Mouse (Mus musculus): ENCODE data around the gene Ntng1. TPM values are rescaled to one million over a fixed set of nuclear protein-coding genes. Genes with fewer than 3 reads are reported as not detected.
"Not testable (repeated sequence)": the region's sequence is repeated elsewhere in the genome, so short reads cannot be mapped to it uniquely, and the experiment has no call there.

Ntng1 gene
- polyA plus RNA-seq, 1 experiment from 2014 or later = 3.3 TPM

DNA sequence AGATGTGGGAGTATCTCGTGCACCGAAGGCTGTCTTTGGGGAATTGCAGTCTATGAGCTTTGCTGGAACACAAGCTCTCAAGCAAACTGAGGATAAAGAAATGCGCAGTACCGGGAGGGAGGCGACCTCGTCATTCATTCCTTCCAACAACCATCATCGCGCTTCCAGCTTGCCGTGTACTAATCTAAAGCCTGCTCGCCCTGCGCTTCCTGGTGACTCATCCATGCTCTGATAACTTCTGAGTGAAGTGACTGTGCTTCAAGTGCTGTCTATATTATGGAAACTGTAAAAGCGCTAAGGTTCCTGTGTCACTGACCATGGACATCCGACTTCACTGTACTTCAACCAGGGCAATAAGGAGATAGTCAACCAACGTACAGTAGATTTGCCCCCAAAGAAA lies 371.7 kb downstream of the Ntng1 start:
- H3K4me1 ChIP-seq = no peaks in the 10 kb centered on the region
- no peak overlapping the region for H3K4me3 ChIP-seq (replicated peaks)
- 91% methylated on average over 14 of the region's 14 CpGs for WGBS
- no peaks in the 10 kb centered on the region for H3K9me3 ChIP-seq (replicated peaks)
- H3K27ac ChIP-seq (replicated peaks) = no peak overlapping the region
- H3K9ac ChIP-seq = no peak overlapping the region
- no peaks in the 10 kb centered on the region for H3K27me3 ChIP-seq
- no peak overlapping the region for H3K4me2 ChIP-seq (replicated peaks)
- H3K36me3 ChIP-seq = no peaks in the 10 kb centered on the region
- ATAC-seq (ENCODE audit: insufficient number of reproducible peaks, low FRiP score, low TSS enrichment, low read depth) = no peak

DNA sequence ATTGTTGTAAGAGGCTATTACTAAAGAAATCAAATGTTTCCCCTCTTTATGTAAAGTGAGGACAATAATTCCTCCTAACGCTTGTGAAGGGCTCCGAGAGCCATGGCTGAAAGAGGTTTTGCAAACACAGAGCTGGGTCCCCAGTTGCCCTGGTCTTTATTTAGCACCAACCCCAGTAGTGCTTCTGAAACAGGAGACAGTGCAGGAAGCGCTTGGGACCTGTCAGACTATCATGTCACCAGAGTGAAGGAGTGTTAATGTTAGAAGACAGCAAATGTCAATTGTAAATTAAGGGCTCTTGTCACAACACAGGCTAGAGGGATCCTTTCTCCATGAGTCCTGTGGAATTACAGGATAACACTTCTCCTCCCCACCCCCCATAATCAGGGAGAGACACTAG lies 376.9 kb downstream of the Ntng1 start:
- Histone ChIP-seq H3K9ac (no peak overlapping the region), H3K27ac (replicated peaks) (no peak overlapping the region), H3K36me3 (no peaks in the 10 kb centered on the region), H3K4me3 (replicated peaks) (no peak overlapping the region), H3K27me3 (no peaks in the 10 kb centered on the region), H3K4me1 (no peaks in the 10 kb centered on the region), H3K9me3 (replicated peaks) (no peaks in the 10 kb centered on the region), H3K4me2 (replicated peaks) (no peak overlapping the region)
- WGBS = 74% methylated on average over 3 of the region's 3 CpGs
- no peak for ATAC-seq (ENCODE audit: insufficient number of reproducible peaks, low FRiP score, low TSS enrichment, low read depth)

DNA sequence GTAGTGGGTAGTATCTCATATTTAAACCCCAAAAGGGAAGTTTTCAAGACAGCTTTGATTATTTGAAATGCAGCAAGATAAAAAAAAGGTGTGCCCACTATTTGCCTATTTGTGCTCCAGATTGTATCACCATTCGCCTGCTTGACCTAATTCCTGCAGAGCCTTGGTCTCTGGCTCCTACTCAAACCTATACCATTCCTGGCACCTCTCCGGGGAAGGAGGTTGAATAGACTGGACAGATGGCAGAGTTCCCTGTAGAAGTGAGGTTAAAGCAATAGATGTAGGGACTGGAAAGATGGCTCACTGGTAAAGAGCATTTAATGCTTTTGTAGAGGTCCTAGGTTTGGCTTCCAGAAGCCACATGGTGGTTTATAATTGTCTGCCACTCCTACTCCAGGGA lies 378.2 kb downstream of the Ntng1 start:
- 87% methylated on average over 2 of the region's 2 CpGs for WGBS
- ATAC-seq (ENCODE audit: insufficient number of reproducible peaks, low FRiP score, low TSS enrichment, low read depth) = no peak

DNA sequence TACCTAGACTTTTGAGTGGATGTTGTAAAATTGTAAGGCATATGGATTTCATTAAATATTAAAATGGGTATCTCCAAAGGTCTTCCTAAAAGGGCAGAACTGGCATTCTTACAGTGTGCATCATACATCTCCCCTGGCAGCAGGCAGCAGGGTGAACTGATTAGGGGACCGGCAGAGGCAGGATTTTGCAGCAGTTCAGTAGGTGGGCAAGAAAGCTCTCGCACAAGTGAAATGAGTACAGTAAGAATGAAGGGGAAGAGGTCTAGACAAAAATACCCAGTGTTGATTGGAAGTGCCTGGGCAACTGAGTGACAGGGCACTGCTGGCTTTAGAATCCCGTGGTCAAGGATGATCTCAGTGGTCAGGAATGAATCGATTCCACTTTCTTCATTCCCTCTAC lies 378.7 kb downstream of the Ntng1 start:
- Histone ChIP-seq H3K27ac (replicated peaks) (no peak overlapping the region), H3K27me3 (no peaks in the 10 kb centered on the region), H3K9me3 (replicated peaks) (no peaks in the 10 kb centered on the region), H3K4me2 (replicated peaks) (no peak overlapping the region), H3K9ac (no peak overlapping the region), H3K4me1 (no peaks in the 10 kb centered on the region), H3K4me3 (replicated peaks) (no peak overlapping the region), H3K36me3 (no peaks in the 10 kb centered on the region)
- 59% methylated on average over 4 of the region's 4 CpGs for WGBS
- no peak for ATAC-seq (ENCODE audit: insufficient number of reproducible peaks, low FRiP score, low TSS enrichment, low read depth)

More for the DNA sequence above, 378.2 kb downstream of the Ntng1 start:
- H3K4me3 ChIP-seq (replicated peaks) = no peak overlapping the region
- H3K9ac ChIP-seq = no peak overlapping the region
- H3K9me3 ChIP-seq (replicated peaks) = no peaks in the 10 kb centered on the region
- no peaks in the 10 kb centered on the region for H3K27me3 ChIP-seq
- H3K4me2 ChIP-seq (replicated peaks) = no peak overlapping the region
- H3K27ac ChIP-seq (replicated peaks) = no peak overlapping the region
- no peaks in the 10 kb centered on the region for H3K4me1 ChIP-seq
- no peaks in the 10 kb centered on the region for H3K36me3 ChIP-seq

DNA sequence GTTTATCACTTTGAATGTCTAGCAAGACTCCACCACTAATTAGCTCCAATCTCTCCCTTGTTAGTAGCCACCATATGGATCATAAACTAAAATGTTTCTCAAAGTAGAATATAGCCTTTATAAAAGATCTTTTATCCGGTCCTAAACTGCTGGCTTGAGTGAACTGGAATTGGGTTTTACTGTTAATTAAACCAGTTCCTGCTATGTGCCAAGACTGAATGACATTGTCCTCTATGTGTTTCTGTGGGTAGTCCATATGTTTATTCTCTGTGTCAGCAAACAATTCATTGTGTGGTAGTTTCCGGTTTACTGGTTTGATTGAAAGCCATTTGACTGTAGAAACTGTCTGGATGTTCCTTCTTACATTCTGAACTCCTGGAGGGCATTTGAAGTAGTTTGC lies 387.4 kb downstream of the Ntng1 start:
- Histone ChIP-seq H3K9me3 (replicated peaks) (no peaks in the 10 kb centered on the region), H3K27me3 (no peaks in the 10 kb centered on the region), H3K9ac (no peak overlapping the region), H3K4me3 (replicated peaks) (no peak overlapping the region), H3K4me2 (replicated peaks) (no peak overlapping the region), H3K36me3 (no peaks in the 10 kb centered on the region), H3K4me1 (no peaks in the 10 kb centered on the region), H3K27ac (replicated peaks) (no peak overlapping the region)
- ATAC-seq (ENCODE audit: insufficient number of reproducible peaks, low FRiP score, low TSS enrichment, low read depth) = no peak
- WGBS = 80% methylated on average over 2 of the region's 2 CpGs

DNA sequence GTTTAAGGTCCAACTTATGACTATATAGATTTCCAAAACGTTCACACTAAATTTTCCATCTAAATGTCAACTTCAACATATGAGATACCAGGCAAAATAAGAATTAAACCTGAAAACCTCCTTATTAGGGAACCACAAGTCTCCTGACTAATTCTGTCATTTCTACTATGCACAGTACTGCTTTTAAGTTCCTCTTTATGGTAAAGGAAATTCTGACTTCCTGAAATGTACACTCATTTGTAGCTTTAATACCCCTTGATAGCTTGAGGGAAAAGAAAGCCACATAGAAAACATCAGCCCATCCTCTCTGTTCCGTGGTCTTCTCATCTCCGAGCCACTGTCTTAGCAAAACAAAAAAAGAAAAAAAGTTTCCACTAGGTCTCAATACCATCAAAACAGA lies 396.2 kb downstream of the Ntng1 start:
- not testable (repeated sequence) for H3K27ac ChIP-seq (replicated peaks); H3K4me2 ChIP-seq (replicated peaks); H3K27me3 ChIP-seq; H3K4me3 ChIP-seq (replicated peaks); H3K36me3 ChIP-seq; H3K9ac ChIP-seq; ATAC-seq (ENCODE audit: insufficient number of reproducible peaks, low FRiP score, low TSS enrichment, low read depth); H3K4me1 ChIP-seq; H3K9me3 ChIP-seq (replicated peaks)
- 50% methylated on average over 3 of the region's 3 CpGs for WGBS

DNA sequence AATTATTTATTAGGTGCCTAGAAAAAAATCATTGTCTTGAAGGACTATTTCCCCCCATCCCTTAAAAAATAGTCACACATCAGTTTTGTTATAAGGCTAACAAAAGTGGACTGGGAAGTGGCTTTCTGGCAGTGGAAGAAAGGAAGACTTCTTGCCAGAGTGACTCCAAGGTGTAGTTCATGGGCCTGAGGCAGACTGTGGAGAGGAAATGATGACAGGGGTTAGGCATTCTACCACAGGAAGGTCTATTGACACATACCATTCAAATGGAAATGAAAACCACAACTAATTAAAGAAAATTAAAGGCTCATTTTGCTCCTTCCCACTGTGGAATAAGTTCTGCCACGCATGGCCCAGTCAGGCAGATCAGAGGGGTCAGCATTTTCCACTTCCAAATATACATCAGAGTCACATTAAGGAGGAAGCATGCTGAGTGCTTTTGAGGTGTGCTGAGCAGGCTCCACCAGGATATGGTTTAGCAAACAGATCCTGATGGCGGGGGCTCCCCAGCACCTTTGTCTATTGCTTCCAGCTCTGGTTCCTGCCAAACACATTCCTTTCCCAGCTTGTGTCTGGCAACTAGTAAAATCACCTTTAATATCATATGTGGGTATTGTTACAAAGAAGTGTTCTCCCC lies 403.2 kb downstream of the Ntng1 start:
- Histone ChIP-seq H3K36me3 (no peaks in the 10 kb centered on the region), H3K4me1 (no peaks in the 10 kb centered on the region), H3K9me3 (replicated peaks) (no peaks in the 10 kb centered on the region), H3K4me3 (replicated peaks) (no peak overlapping the region), H3K4me2 (replicated peaks) (no peak overlapping the region), H3K27me3 (no peaks in the 10 kb centered on the region), H3K27ac (replicated peaks) (no peak overlapping the region), H3K9ac (no peak overlapping the region)
- ATAC-seq (ENCODE audit: insufficient number of reproducible peaks, low FRiP score, low TSS enrichment, low read depth) = 0 out of 2 replicates have a peak, but pooled peaks have one; percentile 60
- 36% methylated on average over 2 of the region's 2 CpGs for WGBS

DNA sequence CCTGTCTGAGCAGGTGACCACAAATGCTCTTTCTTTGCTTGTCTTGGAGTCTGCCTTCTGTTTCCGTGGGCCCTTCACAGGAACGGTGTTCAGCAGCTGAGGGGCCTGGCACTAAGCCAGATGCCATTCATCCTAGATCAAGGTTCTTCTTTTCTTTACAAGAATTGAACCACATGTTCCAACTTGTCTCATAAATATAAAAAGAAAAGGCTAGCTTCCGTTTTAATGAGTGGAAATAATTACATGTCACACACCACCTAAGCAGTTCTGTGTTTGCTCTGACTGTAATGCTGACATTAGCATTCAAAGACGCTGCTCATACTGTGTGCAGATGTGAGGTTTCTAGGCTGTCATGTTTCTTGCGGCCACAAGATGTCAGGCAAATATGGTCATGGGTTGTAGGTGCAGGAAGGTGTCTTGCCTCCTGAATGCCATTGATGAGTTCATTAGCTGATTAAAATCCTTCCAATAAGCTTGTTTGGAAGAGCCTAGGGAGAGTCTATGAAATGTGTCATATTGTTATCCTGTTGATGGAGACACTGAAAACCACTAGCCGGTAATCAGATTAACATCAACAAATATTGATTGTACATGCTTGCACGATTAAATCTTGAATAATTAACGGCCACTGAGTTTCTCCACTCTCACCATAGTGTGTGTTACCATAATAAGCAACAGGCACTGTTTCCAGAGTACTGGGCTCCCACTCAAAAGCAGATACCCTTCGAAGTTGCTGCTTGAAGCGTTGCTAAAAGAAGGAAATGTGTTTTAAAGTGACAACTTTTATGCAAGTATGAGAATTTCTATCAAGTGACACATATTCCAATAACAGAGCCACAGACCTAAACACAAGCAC lies 411.3 kb downstream of the Ntng1 start:
- H3K27me3 ChIP-seq = no peaks in the 10 kb centered on the region
- no peaks in the 10 kb centered on the region for H3K9me3 ChIP-seq (replicated peaks)
- peaks cover 11% of the 10 kb centered on the region; the same call in 1 of the 2 replicates for H3K4me1 ChIP-seq
- H3K9ac ChIP-seq = no peak overlapping the region
- H3K36me3 ChIP-seq = no peaks in the 10 kb centered on the region
- 38% methylated on average over 10 of the region's 10 CpGs for WGBS
- H3K27ac ChIP-seq (replicated peaks) = peak overlapping the region; percentile 36; the same call in 1 of the 2 replicates
- H3K4me2 ChIP-seq (replicated peaks) = no peak overlapping the region; the same call in 1 of the 2 replicates
- no peak overlapping the region for H3K4me3 ChIP-seq (replicated peaks)
- peak; percentile 79 for ATAC-seq (ENCODE audit: insufficient number of reproducible peaks, low FRiP score, low TSS enrichment, low read depth)

DNA sequence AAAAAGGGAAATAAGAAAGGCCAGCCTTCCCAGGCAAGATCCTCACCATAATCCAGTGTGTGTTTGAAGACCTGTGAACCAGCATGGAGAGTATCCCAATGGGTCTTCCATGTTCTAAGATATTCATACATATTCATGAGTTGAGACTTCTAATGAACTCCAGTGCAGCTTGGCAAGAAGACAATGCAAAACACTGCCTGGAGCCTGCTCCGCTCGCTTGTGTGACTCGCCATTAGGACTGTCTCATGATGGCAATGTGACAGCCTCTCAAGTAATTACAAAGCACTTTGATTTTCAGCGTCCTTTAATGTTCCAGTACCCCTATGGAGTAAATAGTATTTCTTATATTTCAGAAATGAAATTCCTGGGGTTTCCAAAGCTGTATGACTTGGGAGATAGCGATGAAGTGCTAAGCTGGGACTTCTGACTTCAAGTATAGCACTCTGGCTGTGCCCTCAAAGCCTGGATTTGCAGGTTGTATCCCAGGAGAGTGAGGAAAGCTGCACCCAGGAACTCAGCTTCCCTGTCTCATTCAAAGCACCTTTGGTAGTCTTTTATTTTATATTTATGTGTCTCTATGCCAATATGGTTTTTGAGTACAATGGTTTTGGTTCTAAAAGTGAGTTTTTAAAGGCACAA lies 412.1 kb downstream of the Ntng1 start:
- no peaks in the 10 kb centered on the region for H3K9me3 ChIP-seq (replicated peaks)
- ATAC-seq (ENCODE audit: insufficient number of reproducible peaks, low FRiP score, low TSS enrichment, low read depth) = no peak
- no peak overlapping the region for H3K4me3 ChIP-seq (replicated peaks)
- peak overlapping the region; percentile 36; the same call in 1 of the 2 replicates for H3K27ac ChIP-seq (replicated peaks)
- no peaks in the 10 kb centered on the region for H3K36me3 ChIP-seq
- no peak overlapping the region; the same call in 1 of the 2 replicates for H3K4me2 ChIP-seq (replicated peaks)
- no peaks in the 10 kb centered on the region for H3K27me3 ChIP-seq
- 46% methylated on average over 5 of the region's 5 CpGs for WGBS
- no peak overlapping the region for H3K9ac ChIP-seq
- H3K4me1 ChIP-seq = peaks cover 11% of the 10 kb centered on the region; the same call in 1 of the 2 replicates
